Mouse (Mus musculus) lung, postnatal 0 days (tissue): Measurements from ENCODE around the gene Serpinb1b. TPM values are rescaled to one million over a fixed set of nuclear protein-coding genes. Genes with fewer than 3 reads are reported as not detected.

Experiments used
- ATAC-seq: fragments of 200-750 bp; cut with Nextera tagmentation; 2 replicates; pipeline ENCODE4 v1.8.0; 2017; ENCODE audit warnings: moderate library complexity
- DNase-seq: peaks from one replicate; pipeline ENCODE4 v3.0.0-alpha.2; 2016; ENCODE audit warnings: low spot score
- H3K27ac ChIP-seq: fragments of 300-500 bp; sonication (generic); 2 replicates; pipeline ENCODE4 v1.5.1; 2014; ENCODE audit warnings: antibody characterized with exemption, mild to moderate bottlenecking, low read length, mixed read lengths
- H3K27me3 ChIP-seq: fragments of 300-500 bp; sonication (generic); replicated peaks from 2 replicates; pipeline ENCODE4 v1.6.1; 2014; ENCODE audit warnings: low read length, mixed read lengths; ENCODE audit not compliant: insufficient read depth
- H3K36me3 ChIP-seq: fragments of 300-500 bp; sonication (generic); 2 replicates; pipeline ENCODE4 v1.6.1; 2014; ENCODE audit warnings: low read length, mixed read lengths; ENCODE audit not compliant: insufficient read depth
- H3K4me1 ChIP-seq: fragments of 300-500 bp; sonication (generic); 2 replicates; pipeline ENCODE4 v1.6.1; 2014; ENCODE audit warnings: antibody characterized with exemption, low read depth, low read length, mixed read lengths; ENCODE audit not compliant: insufficient read depth
- H3K4me2 ChIP-seq: fragments of 300-500 bp; sonication (generic); replicated peaks from 2 replicates; pipeline ENCODE4 v1.6.1; 2014; ENCODE audit warnings: low read depth, mild to moderate bottlenecking, low read length, moderate library complexity, mixed read lengths
- H3K4me3 ChIP-seq: fragments of 300-500 bp; sonication (generic); 2 replicates; pipeline ENCODE4 v1.5.1; 2014; ENCODE audit warnings: low read depth, low read length
- H3K9ac ChIP-seq: fragments of 300-500 bp; sonication (generic); replicated peaks from 2 replicates; pipeline ENCODE4 v1.6.1; 2014; ENCODE audit warnings: low read depth, mild to moderate bottlenecking
- H3K9me3 ChIP-seq: fragments of 300-500 bp; sonication (generic); 2 replicates; pipeline ENCODE4 v1.6.1; 2016; ENCODE audit warnings: low read length, mixed read lengths
- CTCF ChIP-seq: IDR thresholded peaks from 2 replicates; pipeline ENCODE4 v1.5.1; 2016; ENCODE audit warnings: antibody characterized with exemption, mild to moderate bottlenecking
- EP300 ChIP-seq: IDR thresholded peaks from 2 replicates; pipeline ENCODE4 v1.6.1; 2016; ENCODE audit warnings: antibody characterized with exemption, mild to moderate bottlenecking, control low read depth
- WGBS: fragments of 180-500 bp; shearing (Covaris S2); extraction: QIAGEN DNeasy Blood & Tissue Kit; methylation state at CpG from one replicate; pipeline ENCODE4 v1.1.7; 2014; 5-methylcytosine and 5-hydroxymethylcytosine counted together
- polyA plus RNA-seq: library from polyadenylated mRNA; unstranded; fragments of >200 nt; fragmentation: Nextera tagmentation; extraction: Ambion mirVana; gene quantifications from 2 replicates; pipeline ENCODE4 v1.2.1, GENCODE M21; 2015

Gene Serpinb1b
- polyA plus RNA-seq, 1 experiment from 2014 or later, result 0.69 TPM

DNA sequence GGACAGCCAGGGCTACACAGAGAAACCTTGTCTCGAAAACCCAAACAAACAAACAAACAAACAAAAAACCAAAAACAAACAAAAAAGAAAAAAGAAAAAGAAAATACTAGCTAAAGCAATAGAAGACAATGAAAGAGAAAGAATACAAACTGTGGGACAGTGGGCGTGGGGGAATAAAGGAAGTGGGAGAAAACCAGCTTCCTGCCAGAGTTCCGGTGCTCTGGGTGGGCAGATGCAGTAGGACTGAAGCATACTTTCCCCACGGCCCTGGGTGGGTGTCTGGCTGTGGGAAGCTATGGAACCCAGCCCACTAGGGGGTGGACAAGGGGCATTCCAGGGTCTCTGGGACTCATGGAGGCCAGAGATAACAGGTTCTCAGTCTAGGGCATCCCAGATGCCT is 30.2 kb upstream of the Serpinb1b start:
- no peak overlapping the region for H3K4me2 ChIP-seq
- WGBS, result 67% methylated on average over 4 of the region's 4 CpGs
- TF ChIP-seq EP300, result no peak
- TF ChIP-seq CTCF, result no peak
- H3K9ac ChIP-seq, result no peak overlapping the region
- H3K36me3 ChIP-seq, result no peaks in the 10 kb centered on the region
- H3K4me3 ChIP-seq, result no peak overlapping the region
- DNase-seq, result no peak
- no peak overlapping the region for H3K27ac ChIP-seq
- no peak for ATAC-seq
- H3K4me1 ChIP-seq, result no peaks in the 10 kb centered on the region
- H3K27me3 ChIP-seq, result no peaks in the 10 kb centered on the region
- no peaks in the 10 kb centered on the region for H3K9me3 ChIP-seq

- no peaks in the 10 kb centered on the region for H3K9me3 ChIP-seq
- no peak overlapping the region for H3K4me2 ChIP-seq
- H3K4me3 ChIP-seq, result no peak overlapping the region
- H3K27me3 ChIP-seq, result no peaks in the 10 kb centered on the region
- no peaks in the 10 kb centered on the region for H3K4me1 ChIP-seq
- no peak overlapping the region for H3K27ac ChIP-seq
- H3K9ac ChIP-seq, result no peak overlapping the region
- WGBS, result 23% methylated on average over 3 of the region's 3 CpGs
- ATAC-seq (no peak), DNase-seq (no peak)
- TF ChIP-seq CTCF (no peak), EP300 (no peak)
- H3K36me3 ChIP-seq, result no peaks in the 10 kb centered on the region
Observed at GRCm38 (mm10) chr13:33051697-33052096, 26.7 kb upstream of the Serpinb1b start.

DNA sequence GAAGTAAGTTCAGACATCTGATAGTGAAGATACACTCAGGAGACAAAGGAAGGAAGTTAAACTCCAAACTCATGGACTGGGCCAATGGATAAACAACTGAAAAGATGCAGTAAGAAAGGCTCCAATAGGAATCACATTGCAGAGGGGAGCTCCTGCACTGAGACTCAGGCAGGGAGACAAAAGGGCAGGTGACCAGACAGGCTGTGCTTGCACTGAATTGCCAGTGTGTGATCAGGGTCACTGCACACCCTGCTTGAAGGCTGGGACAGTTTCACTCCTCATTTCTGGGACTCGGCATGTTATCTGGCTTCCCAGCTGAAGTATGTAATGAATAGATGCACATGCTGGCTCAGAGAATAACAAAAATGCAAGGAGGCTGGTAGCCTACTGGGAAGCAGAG is 15.3 kb upstream of the Serpinb1b start:
- DNase-seq (no peak), ATAC-seq (0 out of 2 replicates have a peak, but pooled peaks have one; percentile 47)
- peak; percentile 31; the same call in 1 of the 2 replicates for TF ChIP-seq EP300
- TF ChIP-seq CTCF, result no peak
- H3K27ac ChIP-seq, result no peak overlapping the region
- H3K4me1 ChIP-seq, result no peaks in the 10 kb centered on the region
- H3K9ac ChIP-seq, result no peak overlapping the region
- no peak overlapping the region for H3K4me2 ChIP-seq
- H3K27me3 ChIP-seq, result no peaks in the 10 kb centered on the region
- 46% methylated on average over 1 of the region's 1 CpGs for WGBS
- H3K4me3 ChIP-seq, result no peak overlapping the region
- H3K9me3 ChIP-seq, result no peaks in the 10 kb centered on the region
- no peaks in the 10 kb centered on the region for H3K36me3 ChIP-seq

DNA sequence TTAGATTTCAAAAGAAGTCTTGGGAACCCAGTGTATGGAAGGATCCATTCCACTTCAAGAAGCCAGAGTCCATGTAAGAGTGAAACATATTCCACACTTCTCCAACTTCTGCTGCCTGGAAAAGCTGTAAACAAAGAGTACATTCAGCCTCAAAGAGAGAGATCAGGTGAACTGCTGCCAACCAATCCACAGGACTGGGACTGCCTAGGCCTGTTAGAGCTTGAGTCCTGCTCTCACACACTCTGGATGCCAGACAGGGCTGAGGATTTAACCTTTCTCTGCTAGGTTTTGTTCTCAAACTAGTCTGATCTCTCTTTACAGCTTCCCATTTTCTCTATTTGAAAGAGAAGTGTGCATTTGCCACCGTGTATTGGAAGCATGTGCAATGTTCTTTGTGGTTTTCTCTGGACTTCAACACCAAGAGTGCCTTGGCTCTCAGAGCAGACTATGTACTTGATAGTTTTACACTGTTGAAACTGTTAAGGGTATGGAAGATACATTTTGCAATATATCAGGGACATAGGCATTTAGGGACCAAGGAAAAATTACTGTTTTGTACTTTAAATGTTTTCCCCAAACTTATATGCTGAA is 10.9 kb upstream of the Serpinb1b start:
- TF ChIP-seq CTCF, result no peak
- no peak for TF ChIP-seq EP300
- Histone ChIP-seq H3K4me2 (no peak overlapping the region), H3K4me3 (no peak overlapping the region), H3K9me3 (no peaks in the 10 kb centered on the region), H3K27ac (no peak overlapping the region), H3K27me3 (no peaks in the 10 kb centered on the region), H3K9ac (no peak overlapping the region), H3K36me3 (no peaks in the 10 kb centered on the region), H3K4me1 (no peaks in the 10 kb centered on the region)
- 59% methylated on average over 1 of the region's 1 CpGs for WGBS
- DNase-seq (no peak), ATAC-seq (no peak)

- no peak for ATAC-seq
- no peak overlapping the region for H3K9ac ChIP-seq
- no peak overlapping the region for H3K4me2 ChIP-seq
- no peaks in the 10 kb centered on the region for H3K27me3 ChIP-seq
- H3K4me3 ChIP-seq, result no peak overlapping the region
- H3K27ac ChIP-seq, result no peak overlapping the region
- no peak for TF ChIP-seq EP300
- TF ChIP-seq CTCF, result no peak
- DNase-seq, result no peak
- no peaks in the 10 kb centered on the region for H3K4me1 ChIP-seq
- H3K9me3 ChIP-seq, result no peaks in the 10 kb centered on the region
- H3K36me3 ChIP-seq, result no peaks in the 10 kb centered on the region
- 76% methylated on average over 3 of the region's 3 CpGs for WGBS
Observed at GRCm38 (mm10) chr13:33068164-33068563, 10.2 kb upstream of the Serpinb1b start.

DNA sequence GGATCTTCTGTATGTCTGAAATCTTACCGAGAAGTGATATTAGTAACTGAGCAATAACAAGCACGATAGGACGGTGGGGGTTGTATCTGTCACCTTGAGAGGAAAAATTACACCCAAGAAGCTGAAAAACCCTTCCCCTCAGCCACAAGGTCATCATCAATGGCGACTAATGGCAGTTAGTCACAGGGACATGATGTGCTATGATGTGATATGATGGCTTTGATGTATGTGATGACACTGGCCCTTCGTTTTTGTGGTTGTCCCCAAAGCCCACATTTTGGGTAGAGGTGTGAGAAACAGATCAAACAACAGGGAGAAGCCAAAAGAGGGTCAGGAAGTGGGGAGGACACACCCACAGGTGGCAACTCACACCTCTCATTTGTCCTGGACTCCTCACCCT is 6.6 kb upstream of the Serpinb1b start:
- Histone ChIP-seq H3K27me3 (no peaks in the 10 kb centered on the region), H3K4me1 (no peaks in the 10 kb centered on the region), H3K36me3 (no peaks in the 10 kb centered on the region), H3K9me3 (no peaks in the 10 kb centered on the region), H3K27ac (no peak overlapping the region), H3K4me2 (no peak overlapping the region), H3K4me3 (no peak overlapping the region), H3K9ac (no peak overlapping the region)
- 72% methylated on average over 5 of the region's 5 CpGs for whole genome bisulfite sequencing
- ATAC-seq (no peak), DNase-seq (no peak)
- TF ChIP-seq CTCF (no peak), EP300 (no peak)

- TF ChIP-seq EP300 (no peak), CTCF (peak; percentile 84)
- Histone ChIP-seq H3K4me2 (no peak overlapping the region), H3K27me3 (no peaks in the 10 kb centered on the region), H3K27ac (no peak overlapping the region), H3K9ac (no peak overlapping the region), H3K9me3 (no peaks in the 10 kb centered on the region), H3K4me3 (no peak overlapping the region), H3K36me3 (no peaks in the 10 kb centered on the region), H3K4me1 (no peaks in the 10 kb centered on the region)
- ATAC-seq (peak; percentile 90), DNase-seq (peak; percentile 82)
Observed at GRCm38 (mm10) chr13:33074029-33074428, 4.3 kb upstream of the Serpinb1b start.
